Mouse (Mus musculus) liver, embryonic 13.5 days (tissue): ENCODE measurements around the gene Nav2. TPM values are rescaled to one million over a fixed set of nuclear protein-coding genes. Genes with fewer than 3 reads are reported as not detected.
A peak's percentile ranks its signal among the peaks of the same experiment; 100 is the strongest.

Source experiments
- ATAC-seq: fragments of 200-750 bp; cut with Nextera tagmentation; 2 replicates; pipeline ENCODE4 v1.8.0; 2017; ENCODE audit warnings: low read depth, mild to moderate bottlenecking, moderate number of reproducible peaks, moderate library complexity
- DNase-seq: peaks from one replicate; pipeline ENCODE4 v3.0.0; 2022
- H3K27ac ChIP-seq: fragments of 300-500 bp; sonication (generic); 2 replicates; pipeline ENCODE4 v1.5.1; 2015; ENCODE audit warnings: moderate library complexity, mild to moderate bottlenecking, inconsistent platforms
- H3K27me3 ChIP-seq: fragments of 300-500 bp; sonication (generic); 2 replicates; pipeline ENCODE4 v1.6.1; 2015; ENCODE audit warnings: mild to moderate bottlenecking, inconsistent platforms
- H3K36me3 ChIP-seq: fragments of 300-500 bp; sonication (generic); 2 replicates; pipeline ENCODE4 v1.6.1; 2015; ENCODE audit warnings: mild to moderate bottlenecking, inconsistent platforms
- H3K4me1 ChIP-seq: fragments of 300-500 bp; sonication (generic); replicated peaks from 2 replicates; pipeline ENCODE4 v1.6.1; 2015; ENCODE audit warnings: inconsistent platforms
- H3K4me2 ChIP-seq: fragments of 300-500 bp; sonication (generic); 2 replicates; pipeline ENCODE4 v1.6.1; 2015; ENCODE audit warnings: inconsistent platforms, mild to moderate bottlenecking, moderate library complexity
- H3K4me3 ChIP-seq: fragments of 300-500 bp; sonication (generic); replicated peaks from 2 replicates; pipeline ENCODE4 v1.5.1; 2015; ENCODE audit warnings: mild to moderate bottlenecking, inconsistent platforms
- H3K9ac ChIP-seq: fragments of 300-500 bp; sonication (generic); 2 replicates; pipeline ENCODE4 v1.6.1; 2015; ENCODE audit warnings: mild to moderate bottlenecking, inconsistent platforms
- H3K9me3 ChIP-seq: fragments of 300-500 bp; sonication (generic); replicated peaks from 2 replicates; pipeline ENCODE4 v1.6.1; 2016; ENCODE audit warnings: inconsistent platforms
- WGBS: fragments of 180-500 bp; shearing (Covaris S2); methylation state at CpG from one replicate; pipeline ENCODE4 v1.1.7; 2015; ENCODE audit not compliant: insufficient replicate concordance; 5-methylcytosine and 5-hydroxymethylcytosine counted together
- polyA plus RNA-seq: library from polyadenylated mRNA; unstranded; fragments of >200 nt; fragmentation: Nextera tagmentation; extraction: Ambion mirVana; gene quantifications from 2 replicates; pipeline ENCODE4 v1.2.1, GENCODE M21; 2015

Gene Nav2
- polyA plus RNA-seq, 1 experiment from 2014 or later = 1.8 TPM

- ATAC-seq = no peak
- Histone ChIP-seq H3K27ac (no peak overlapping the region), H3K9me3 (no peaks in the 10 kb centered on the region), H3K4me3 (no peak overlapping the region), H3K9ac (no peak overlapping the region), H3K27me3 (peaks cover 4% of the 10 kb centered on the region; the same call in 1 of the 2 replicates), H3K36me3 (no peaks in the 10 kb centered on the region), H3K4me1 (no peaks in the 10 kb centered on the region), H3K4me2 (no peak overlapping the region)
- no peak for DNase-seq
- 72% methylated on average over 6 of the region's 6 CpGs for WGBS
These were observed 357.9 kb downstream of the Nav2 start for GRCm38 (mm10) chr7:49266422-49266821.

DNA sequence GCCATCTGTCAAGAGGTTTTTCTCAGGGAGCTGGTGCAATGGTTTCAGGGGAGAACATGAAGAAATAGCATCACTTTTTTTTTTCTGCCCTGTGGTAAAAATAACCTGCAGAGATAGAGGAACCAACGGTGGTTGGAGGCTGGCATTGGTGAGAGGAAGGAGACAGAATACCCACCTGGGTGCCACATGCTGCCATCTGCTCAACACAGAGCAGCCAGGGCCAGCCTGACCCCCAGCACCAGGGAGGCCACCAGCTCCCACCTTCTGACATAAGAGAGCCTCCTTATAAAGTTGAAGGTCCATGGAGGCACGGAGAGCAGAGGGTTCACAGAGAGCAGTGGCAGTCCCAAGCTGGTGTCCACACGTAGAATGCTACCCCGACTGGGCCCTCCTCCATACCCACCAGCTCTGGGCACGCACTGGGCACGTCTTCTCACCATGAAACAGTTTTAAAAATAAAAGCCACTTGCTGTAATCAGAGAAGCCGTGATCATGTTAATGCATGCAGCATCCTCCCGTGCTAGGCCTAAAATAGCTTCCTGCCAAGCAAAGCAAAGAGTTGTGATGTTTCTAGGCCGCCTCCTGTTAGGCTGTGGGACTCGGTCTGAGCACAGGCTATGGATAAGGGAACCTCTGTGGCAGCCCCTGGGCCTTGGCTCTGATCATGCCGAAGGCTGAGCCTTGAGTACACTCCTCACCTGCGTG is 359.3 kb downstream of the Nav2 start:
- no peak for ATAC-seq
- Histone ChIP-seq H3K9me3 (no peaks in the 10 kb centered on the region), H3K4me1 (peaks cover 2% of the 10 kb centered on the region; the same call in 1 of the 2 replicates), H3K36me3 (no peaks in the 10 kb centered on the region), H3K4me3 (no peak overlapping the region), H3K27ac (no peak overlapping the region), H3K27me3 (peaks cover 7% of the 10 kb centered on the region), H3K9ac (no peak overlapping the region), H3K4me2 (no peak overlapping the region)
- DNase-seq = no peak
- WGBS = 59% methylated on average over 12 of the region's 12 CpGs

DNA sequence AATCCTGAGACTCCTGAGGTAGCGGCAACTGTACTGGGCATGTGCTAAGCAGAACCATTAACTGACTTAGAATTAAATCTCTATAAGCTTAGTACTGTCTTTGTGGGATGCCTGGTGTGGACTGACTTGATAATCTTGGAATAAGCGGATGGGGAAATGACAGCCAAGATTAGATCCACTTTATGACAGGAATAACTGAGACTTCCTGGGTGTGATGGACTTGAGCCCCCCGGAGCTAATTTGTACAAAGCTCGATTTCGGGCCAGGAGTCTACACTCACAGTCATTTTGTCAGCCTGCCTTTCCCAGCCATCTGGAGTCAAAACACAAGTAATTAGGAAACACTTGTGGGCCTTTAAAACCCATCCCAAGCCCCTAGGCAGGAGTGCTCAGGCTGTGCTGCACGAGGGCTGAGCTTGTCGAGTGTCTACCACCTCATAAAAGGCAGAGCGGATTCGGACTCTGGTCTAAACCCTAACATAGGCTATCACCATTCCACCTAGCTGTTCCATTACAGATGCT is 359.9 kb downstream of the Nav2 start:
- H3K4me2 ChIP-seq = no peak overlapping the region
- no peak for DNase-seq
- H3K9ac ChIP-seq = no peak overlapping the region
- no peak overlapping the region for H3K4me3 ChIP-seq
- no peak overlapping the region for H3K27ac ChIP-seq
- peaks cover 6% of the 10 kb centered on the region; the same call in 1 of the 2 replicates for H3K4me1 ChIP-seq
- no peaks in the 10 kb centered on the region for H3K36me3 ChIP-seq
- peaks cover 9% of the 10 kb centered on the region for H3K27me3 ChIP-seq
- H3K9me3 ChIP-seq = no peaks in the 10 kb centered on the region
- 77% methylated on average over 9 of the region's 9 CpGs for WGBS
- no peak for ATAC-seq

GRCm38 (mm10) chr7:49270855-49271254 is 362.3 kb downstream of the Nav2 start:
- peaks cover 10% of the 10 kb centered on the region for H3K27me3 ChIP-seq
- H3K36me3 ChIP-seq = no peaks in the 10 kb centered on the region
- no peak overlapping the region for H3K4me2 ChIP-seq
- ATAC-seq = no peak
- H3K4me3 ChIP-seq = no peak overlapping the region
- H3K27ac ChIP-seq = no peak overlapping the region
- WGBS = 62% methylated on average over 11 of the region's 11 CpGs
- no peaks in the 10 kb centered on the region for H3K9me3 ChIP-seq
- H3K9ac ChIP-seq = no peak overlapping the region
- DNase-seq = no peak
- peaks cover 15% of the 10 kb centered on the region; the same call in 1 of the 2 replicates for H3K4me1 ChIP-seq

- no peaks in the 10 kb centered on the region for H3K36me3 ChIP-seq
- no peak overlapping the region for H3K9ac ChIP-seq
- DNase-seq (peak; percentile 23), ATAC-seq (no peak)
- H3K4me3 ChIP-seq = no peak overlapping the region
- H3K27me3 ChIP-seq = peaks cover 10% of the 10 kb centered on the region
- H3K27ac ChIP-seq = no peak overlapping the region
- WGBS = 17% methylated on average over 16 of the region's 16 CpGs
- no peaks in the 10 kb centered on the region for H3K9me3 ChIP-seq
- peaks cover 15% of the 10 kb centered on the region; the same call in 1 of the 2 replicates for H3K4me1 ChIP-seq
- H3K4me2 ChIP-seq = no peak overlapping the region
These were observed 364.2 kb downstream of the Nav2 start for GRCm38 (mm10) chr7:49272445-49273439.

DNA sequence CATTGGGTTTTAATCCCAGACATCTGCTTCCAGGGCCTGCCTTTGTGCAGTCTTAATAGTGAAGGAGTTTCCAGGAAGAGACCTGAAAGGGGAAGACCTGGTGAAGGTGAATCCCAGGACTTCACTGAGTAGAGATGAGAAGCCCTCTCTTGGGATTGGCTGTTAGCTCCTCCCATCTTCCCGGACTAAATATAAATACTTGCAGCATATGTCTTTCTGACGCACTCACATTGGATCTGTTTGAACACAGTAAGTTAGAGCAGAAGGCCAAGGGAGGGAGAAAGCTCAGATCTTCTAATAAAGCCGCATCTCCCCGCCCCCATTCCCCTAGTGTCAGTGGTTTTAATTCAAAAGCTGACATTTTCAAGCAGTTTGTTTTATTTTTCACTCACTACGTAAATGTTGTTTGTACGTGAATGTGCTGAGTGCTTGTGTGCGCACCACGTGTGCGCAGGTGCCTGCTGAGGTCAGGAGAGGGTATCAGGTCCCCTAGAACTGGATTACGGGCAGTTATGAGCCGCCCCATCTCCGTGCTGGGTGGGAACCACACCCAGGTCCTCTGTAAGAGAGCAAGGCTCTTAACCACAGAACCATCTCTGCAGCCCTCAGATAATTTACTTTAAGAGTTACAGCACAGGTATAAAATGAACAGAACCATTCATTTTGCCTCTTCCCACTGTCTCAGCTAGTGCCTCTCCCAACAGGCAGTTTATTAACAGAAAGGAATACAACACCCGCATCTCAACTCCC is 365.6 kb downstream of the Nav2 start:
- no peak overlapping the region for H3K27ac ChIP-seq
- DNase-seq = no peak
- peaks cover 15% of the 10 kb centered on the region; the same call in 1 of the 2 replicates for H3K4me1 ChIP-seq
- ATAC-seq = peak; percentile 72
- H3K9me3 ChIP-seq = no peaks in the 10 kb centered on the region
- H3K4me3 ChIP-seq = no peak overlapping the region
- no peak overlapping the region for H3K4me2 ChIP-seq
- H3K36me3 ChIP-seq = no peaks in the 10 kb centered on the region
- H3K27me3 ChIP-seq = peaks cover 10% of the 10 kb centered on the region
- no peak overlapping the region for H3K9ac ChIP-seq
- 55% methylated on average over 13 of the region's 13 CpGs for WGBS

- Histone ChIP-seq H3K9me3 (no peaks in the 10 kb centered on the region), H3K4me3 (no peak overlapping the region), H3K4me1 (peaks cover 15% of the 10 kb centered on the region; the same call in 1 of the 2 replicates), H3K9ac (no peak overlapping the region), H3K36me3 (no peaks in the 10 kb centered on the region), H3K27me3 (peaks cover 10% of the 10 kb centered on the region), H3K27ac (no peak overlapping the region), H3K4me2 (no peak overlapping the region)
- no peak for DNase-seq
- WGBS = 68% methylated on average over 8 of the region's 8 CpGs
- ATAC-seq = no peak
These were observed 366.2 kb downstream of the Nav2 start for GRCm38 (mm10) chr7:49274676-49275075.

DNA sequence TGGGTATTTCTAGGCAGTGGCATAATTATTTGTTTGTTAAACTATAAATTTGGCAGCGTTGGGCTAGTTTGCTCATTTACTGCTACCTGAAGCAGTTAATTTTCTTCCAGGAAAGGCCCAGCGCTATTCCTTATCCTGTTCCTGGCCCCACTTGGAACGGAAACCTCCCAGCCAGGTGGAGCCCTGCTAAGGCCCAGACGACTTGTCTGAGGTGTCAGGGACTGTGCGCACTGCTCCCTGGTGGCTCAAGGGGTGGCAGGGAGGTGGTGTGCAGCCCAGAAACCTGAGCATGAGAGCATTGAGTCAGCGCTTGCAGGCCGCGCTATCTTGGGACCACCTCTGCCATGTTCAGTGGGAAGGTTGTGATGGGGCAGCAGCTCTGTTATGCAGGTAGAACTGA is 367.6 kb downstream of the Nav2 start:
- H3K9me3 ChIP-seq = no peaks in the 10 kb centered on the region
- peaks cover 15% of the 10 kb centered on the region; the same call in 1 of the 2 replicates for H3K4me1 ChIP-seq
- no peak for DNase-seq
- H3K9ac ChIP-seq = no peak overlapping the region
- H3K4me3 ChIP-seq = no peak overlapping the region
- H3K27me3 ChIP-seq = peaks cover 9% of the 10 kb centered on the region
- no peak overlapping the region for H3K27ac ChIP-seq
- 82% methylated on average over 8 of the region's 8 CpGs for WGBS
- no peak overlapping the region for H3K4me2 ChIP-seq
- ATAC-seq = no peak
- no peaks in the 10 kb centered on the region for H3K36me3 ChIP-seq

- Histone ChIP-seq H3K4me2 (no peak overlapping the region), H3K9me3 (no peaks in the 10 kb centered on the region), H3K4me1 (peaks cover 14% of the 10 kb centered on the region; the same call in 1 of the 2 replicates), H3K27me3 (peaks cover 3% of the 10 kb centered on the region; the same call in 1 of the 2 replicates), H3K4me3 (no peak overlapping the region), H3K27ac (no peak overlapping the region), H3K9ac (no peak overlapping the region), H3K36me3 (no peaks in the 10 kb centered on the region)
- ATAC-seq (no peak), DNase-seq (no peak)
- WGBS = 70% methylated on average over 4 of the region's 4 CpGs
These were observed 369.2 kb downstream of the Nav2 start for GRCm38 (mm10) chr7:49277685-49278084.

GRCm38 (mm10) chr7:49278531-49278930 is 370.0 kb downstream of the Nav2 start:
- Histone ChIP-seq H3K27me3 (peaks cover under 1% of the 10 kb centered on the region; the same call in 1 of the 2 replicates), H3K9ac (no peak overlapping the region), H3K4me2 (no peak overlapping the region), H3K27ac (no peak overlapping the region), H3K4me3 (no peak overlapping the region), H3K4me1 (0 out of 2 replicates have a peak, but pooled peaks cover 9% of the 10 kb centered on the region), H3K36me3 (no peaks in the 10 kb centered on the region), H3K9me3 (no peaks in the 10 kb centered on the region)
- 40% methylated on average over 2 of the region's 2 CpGs for whole genome bisulfite sequencing
- ATAC-seq (no peak), DNase-seq (no peak)
